Mouse (Mus musculus) liver, adult 2 months (tissue): ENCODE measurements around the gene Ly6g5c. TPM values are rescaled to one million over a fixed set of nuclear protein-coding genes. Genes with fewer than 3 reads are reported as not detected.
A peak's percentile ranks its signal among the peaks of the same experiment; 100 is the strongest.

Experiments
- DNase-seq: peaks from one replicate; pipeline ENCODE4 v3.0.0-alpha.2; 2011; ENCODE audit warnings: low read depth, low spot score; ENCODE audit errors: extremely low read depth
- H3K27ac ChIP-seq: fragments of 200-500 bp; replicated peaks from 2 replicates; pipeline ENCODE4 v1.5.1; 2012; ENCODE audit warnings: low read depth, mild to moderate bottlenecking, control low read depth, inconsistent platforms, low read length; ENCODE audit not compliant: insufficient read depth
- H3K27me3 ChIP-seq: fragments of 200-500 bp; 2 replicates; pipeline ENCODE4 v1.6.1; 2012; ENCODE audit warnings: mild to moderate bottlenecking, moderate library complexity, low read length, inconsistent platforms; ENCODE audit not compliant: control insufficient read depth, insufficient read depth
- H3K36me3 ChIP-seq: fragments of 200-500 bp; 2 replicates; pipeline ENCODE4 v1.6.1; 2012; ENCODE audit warnings: low read length, inconsistent platforms; ENCODE audit not compliant: control insufficient read depth, insufficient read depth
- H3K4me1 ChIP-seq: fragments of 200-500 bp; 2 replicates; pipeline ENCODE4 v1.6.1; 2011; ENCODE audit warnings: low read length; ENCODE audit not compliant: control insufficient read depth, insufficient read depth
- H3K4me3 ChIP-seq: fragments of 200-500 bp; 2 replicates; pipeline ENCODE4 v1.5.1; 2011; ENCODE audit warnings: low read depth, mild to moderate bottlenecking, control low read depth, low read length, moderate library complexity; ENCODE audit not compliant: insufficient read depth
- H3K79me2 ChIP-seq: fragments of 200-500 bp; 2 replicates; pipeline ENCODE4 v1.6.1; 2012; ENCODE audit warnings: inconsistent platforms, mild to moderate bottlenecking, low read length, moderate library complexity; ENCODE audit not compliant: control insufficient read depth, insufficient read depth
- H3K9ac ChIP-seq: fragments of 200-500 bp; 2 replicates; pipeline ENCODE4 v1.6.1; 2012; ENCODE audit warnings: low read depth, mild to moderate bottlenecking, control low read depth, inconsistent platforms, low read length
- CTCF ChIP-seq: fragments of 200-500 bp; IDR thresholded peaks from 2 replicates; pipeline ENCODE4 v1.5.1; 2011; ENCODE audit warnings: low read depth, low read length, control low read depth
- POLR2A ChIP-seq: fragments of 200-500 bp; IDR thresholded peaks from 2 replicates; pipeline ENCODE4 v1.6.1; 2011; ENCODE audit warnings: low read length, control low read depth; ENCODE audit not compliant: insufficient read depth; ENCODE audit errors: extremely low read depth
- WGBS: fragments of 180-500 bp; shearing (Covaris S2); methylation state at CpG from one replicate; pipeline ENCODE4 v1.1.7; 2018; 5-methylcytosine and 5-hydroxymethylcytosine counted together
- polyA plus RNA-seq: library from polyadenylated mRNA; depleted of rRNA; stranded (reverse); fragments of >200 nt; gene quantifications from 2 replicates; pipeline ENCODE4 v1.2.3, GENCODE M21; 2012
- total RNA-seq: library from RNA; depleted of rRNA; stranded (reverse); fragments of >200 nt; gene quantifications from 2 replicates; pipeline ENCODE4 v1.2.3, GENCODE M21; 2014

Gene Ly6g5c
- total and polyA plus RNA-seq, 2 experiments: not detected

DNA sequence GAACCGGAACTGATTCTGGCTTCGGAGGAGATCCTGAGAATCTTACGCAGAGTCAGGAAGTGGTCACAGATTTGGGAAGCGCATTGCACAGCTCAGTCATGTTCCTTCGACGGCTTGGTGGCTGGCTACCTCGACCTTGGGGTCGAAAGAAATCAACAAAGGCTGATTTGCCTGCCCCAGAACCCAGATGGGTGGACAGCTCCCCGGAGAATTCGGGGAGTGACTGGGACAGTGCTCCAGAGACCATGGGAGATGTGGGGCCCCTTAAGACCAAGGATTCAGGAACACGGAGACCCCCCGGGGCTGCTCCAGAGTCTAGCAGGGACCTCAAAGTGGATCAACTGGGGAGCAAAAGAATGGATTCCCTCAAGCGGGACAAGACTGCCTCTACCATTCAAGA is 18.9 kb downstream of the Ly6g5c start:
- peaks cover 18% of the 10 kb centered on the region; the same call in 1 of the 2 replicates for H3K79me2 ChIP-seq
- H3K4me1 ChIP-seq: peaks cover 21% of the 10 kb centered on the region
- TF ChIP-seq CTCF (no peak), POLR2A (no peak)
- WGBS: 42% methylated on average over 13 of the region's 13 CpGs
- peaks cover 11% of the 10 kb centered on the region; the same call in 1 of the 2 replicates for H3K36me3 ChIP-seq
- no peak for DNase-seq
- H3K27ac ChIP-seq: peak overlapping the region; percentile 94
- no peaks in the 10 kb centered on the region for H3K27me3 ChIP-seq
- peak overlapping the region; percentile 95; the same call in 1 of the 2 replicates for H3K4me3 ChIP-seq
- H3K9ac ChIP-seq: peak overlapping the region; percentile 92

- Histone ChIP-seq H3K4me3 (no peak overlapping the region), H3K36me3 (peaks cover 7% of the 10 kb centered on the region; the same call in 1 of the 2 replicates), H3K79me2 (peaks cover 15% of the 10 kb centered on the region; the same call in 1 of the 2 replicates), H3K27ac (no peak overlapping the region), H3K9ac (no peak overlapping the region), H3K27me3 (no peaks in the 10 kb centered on the region), H3K4me1 (peaks cover 25% of the 10 kb centered on the region)
- 63% methylated on average over 11 of the region's 11 CpGs for WGBS
- no peak for DNase-seq
- TF ChIP-seq POLR2A: no peak
Observed at GRCm38 (mm10) chr17:35128996-35129395, 20.9 kb downstream of the Ly6g5c start.

DNA sequence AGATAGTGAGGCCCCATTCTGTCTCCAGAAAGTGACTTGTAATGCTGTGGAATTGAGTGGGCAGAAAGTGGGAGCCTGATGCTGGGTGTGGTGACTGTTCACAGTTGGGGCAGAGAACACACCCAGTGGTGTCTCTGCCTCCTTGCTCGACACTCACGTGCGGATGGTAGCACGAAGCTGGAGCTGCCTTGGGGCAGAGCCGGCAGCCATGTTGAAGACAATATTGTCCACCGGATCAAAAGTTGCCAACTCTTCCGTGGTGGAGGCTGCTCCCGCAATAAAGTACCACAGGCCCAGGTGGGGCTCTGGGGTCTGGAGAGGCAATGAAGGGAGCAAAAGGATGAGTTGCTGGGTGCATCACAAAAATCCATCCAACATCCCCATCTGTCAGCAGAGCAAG is 23.0 kb downstream of the Ly6g5c start:
- Histone ChIP-seq H3K27ac (peak overlapping the region; percentile 85), H3K27me3 (no peaks in the 10 kb centered on the region), H3K4me1 (peaks cover 19% of the 10 kb centered on the region), H3K36me3 (peaks cover 7% of the 10 kb centered on the region; the same call in 1 of the 2 replicates), H3K9ac (peak overlapping the region; percentile 80), H3K79me2 (peaks cover 19% of the 10 kb centered on the region; the same call in 1 of the 2 replicates), H3K4me3 (peak overlapping the region; percentile 69)
- no peak for TF ChIP-seq CTCF
- no peak for TF ChIP-seq POLR2A
- WGBS: 23% methylated on average over 8 of the region's 8 CpGs
- no peak for DNase-seq

DNA sequence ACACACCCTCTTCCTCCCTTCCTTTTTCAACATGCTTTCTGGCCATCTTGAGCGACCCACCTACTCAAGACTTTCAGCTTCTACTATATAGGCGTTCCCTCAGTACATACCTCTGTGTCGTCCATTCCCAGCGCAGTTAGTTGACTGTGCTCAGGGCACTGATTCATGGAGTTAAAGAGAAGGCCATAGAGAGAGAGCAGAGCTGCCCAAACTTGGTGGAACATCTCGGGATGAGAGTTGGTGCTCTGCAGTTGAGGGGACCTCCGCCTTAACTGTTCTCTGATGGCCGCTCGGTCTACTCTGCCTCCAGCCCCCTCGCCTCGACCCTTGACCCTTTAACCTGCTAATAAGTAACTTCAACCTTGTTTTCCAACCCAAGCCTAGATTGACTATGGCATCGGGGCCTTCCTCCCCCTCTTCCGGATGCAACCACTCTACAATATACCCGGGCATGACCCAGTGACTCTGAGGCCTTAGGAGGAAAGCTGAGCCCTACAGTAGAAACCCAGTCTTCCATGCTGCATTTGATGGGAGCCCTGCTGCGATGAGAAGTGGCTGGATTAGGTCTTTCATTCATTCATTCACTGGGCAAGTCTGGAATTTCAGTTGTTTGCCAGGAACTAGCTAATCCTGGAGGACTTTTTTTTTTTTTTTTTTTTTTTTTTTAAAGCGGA is 23.6 kb downstream of the Ly6g5c start, which contains the start of gene Apom:
Gene Apom, minus strand, starts transcription at position 551 of the 674 bp plus-strand sequence.
- 25% methylated on average over 15 of the region's 15 CpGs for WGBS
- peak within 1 kb of the TSS; percentile 85 for H3K27ac ChIP-seq

GRCm38 (mm10) chr17:35132174-35132560 is 24.1 kb downstream of the Ly6g5c start:
- Histone ChIP-seq H3K4me1 (peaks cover 20% of the 10 kb centered on the region), H3K9ac (peak overlapping the region; percentile 15; the same call in 1 of the 2 replicates), H3K79me2 (peaks cover 21% of the 10 kb centered on the region; the same call in 1 of the 2 replicates), H3K27me3 (no peaks in the 10 kb centered on the region), H3K4me3 (no peak overlapping the region), H3K36me3 (peaks cover 7% of the 10 kb centered on the region; the same call in 1 of the 2 replicates), H3K27ac (peak overlapping the region; percentile 57)
- TF ChIP-seq CTCF: no peak
- TF ChIP-seq POLR2A: no peak
- 31% methylated on average over 3 of the region's 3 CpGs for WGBS
- DNase-seq: no peak

More for the DNA sequence above, 23.6 kb downstream of the Ly6g5c start, which contains the start of gene Apom:
- peak; percentile 70 for DNase-seq
- Histone ChIP-seq H3K27me3 (no peaks in the 10 kb centered on the region), H3K4me1 (peaks cover 20% of the 10 kb centered on the region), H3K9ac (peak within 1 kb of the TSS; percentile 80), H3K4me3 (peak within 1 kb of the TSS; percentile 69), H3K79me2 (peaks cover 23% of the 10 kb centered on the region; the same call in 1 of the 2 replicates), H3K36me3 (peaks cover 7% of the 10 kb centered on the region; the same call in 1 of the 2 replicates)
- peak; percentile 46; the same call in 1 of the 2 replicates for TF ChIP-seq POLR2A
- no peak for TF ChIP-seq CTCF

- Histone ChIP-seq H3K9ac (no peak overlapping the region), H3K27ac (no peak overlapping the region), H3K4me1 (peaks cover 15% of the 10 kb centered on the region), H3K4me3 (no peak overlapping the region), H3K79me2 (peaks cover 19% of the 10 kb centered on the region; the same call in 1 of the 2 replicates), H3K27me3 (no peaks in the 10 kb centered on the region), H3K36me3 (peaks cover 10% of the 10 kb centered on the region; the same call in 1 of the 2 replicates)
- TF ChIP-seq POLR2A: no peak
- no peak for TF ChIP-seq CTCF
- WGBS: 96% methylated on average over 7 of the region's 7 CpGs
- DNase-seq: no peak
Observed at GRCm38 (mm10) chr17:35133517-35133916, 25.4 kb downstream of the Ly6g5c start.
